ENCODE assay signal across 13 mouse cellular contexts in genomic region chr8:95020821-95021220, GRCm38 (mm10). TPM values are rescaled to one million over a fixed set of nuclear protein-coding genes. Genes with fewer than 3 reads are reported as not detected.
DNase-seq lines count a peak whose midpoint lies in the region; ATAC-seq and TF ChIP-seq lines count a peak whose summit lies in the region.
"Had no signal": no experiment of that assay in that cellular context is flagged by ENCODE, and none has a peak within 500 bp of the region (broad histone marks: within the 10 kb centered on the region; RNA-seq: fewer than 3 reads in every experiment).

No protein-coding gene starts in this region.

- H3K36me3 ChIP-seq in heart, adult 2 months (ENCODE audit: control insufficient read depth, insufficient read depth, low read length): no peaks in the 10 kb centered on the region
- H3K36me3 ChIP-seq in liver, postnatal 0 days (replicated peaks; ENCODE audit: insufficient read depth, low read length): no peaks in the 10 kb centered on the region
- H3K36me3 ChIP-seq: forebrain, embryonic 12.5 days had no signal

- no peak overlapping the region for H3K9ac ChIP-seq in heart, adult 2 months (ENCODE audit: low read depth, low read length)
- H3K9ac ChIP-seq in liver, postnatal 0 days (replicated peaks): no peak overlapping the region
- H3K9ac ChIP-seq: forebrain, embryonic 12.5 days had no signal

- H3K4me1 ChIP-seq in heart, adult 2 months (ENCODE audit: control insufficient read depth, insufficient read depth, low read length): no peaks in the 10 kb centered on the region; the same call in 1 of the 2 replicates
- no peaks in the 10 kb centered on the region for H3K4me1 ChIP-seq in lung, adult 2 months (ENCODE audit: control insufficient read depth, insufficient read depth, low read length)
- H3K4me1 ChIP-seq in liver, postnatal 0 days (ENCODE audit: insufficient read depth): 0 out of 2 replicates have a peak, but pooled peaks cover 2% of the 10 kb centered on the region

- no peak for TF ChIP-seq CTCF in heart, adult 2 months (IDR thresholded peaks at IDR 0.05)
- TF ChIP-seq CTCF in lung, adult 2 months (IDR thresholded peaks at IDR 0.05; ENCODE audit: insufficient read depth, low read length): no peak
- TF ChIP-seq CTCF in liver, postnatal 0 days (IDR thresholded peaks at IDR 0.05; ENCODE audit: low read depth): no peak

- no peak for TF ChIP-seq EP300 in heart, adult 2 months (IDR thresholded peaks at IDR 0.05; ENCODE audit: insufficient read depth, low read depth, low read length)
- no peak for TF ChIP-seq EP300 in liver, postnatal 0 days (IDR thresholded peaks at IDR 0.05; ENCODE audit: low read depth)

- TF ChIP-seq POLR2A in heart, adult 2 months (IDR thresholded peaks at IDR 0.05; ENCODE audit: insufficient read depth, low read depth, low read length): no peak
- TF ChIP-seq POLR2A in lung, adult 2 months (IDR thresholded peaks at IDR 0.05; ENCODE audit: borderline replicate concordance, extremely low read depth, low read depth, low read length): no peak

- DNase-seq in heart, adult 2 months: no peak
- no peak for DNase-seq in heart, adult 9 months (ENCODE audit: low spot score in 2 of 2)
- DNase-seq in lung, adult 2 months: no peak
- no peak for DNase-seq in lung, postnatal 14 days
- DNase-seq in T-cell, adult 2 months (ENCODE audit: low spot score): peak; percentile 65
- no peak for DNase-seq in liver, postnatal 0 days
- DNase-seq in ovary, postnatal 14 days (ENCODE audit: low spot score): no peak
- DNase-seq in right cerebral cortex, postnatal 4 days: no peak
- DNase-seq: gastrocnemius, postnatal 36 days; kidney, adult 11 months had no signal

- no peaks in the 10 kb centered on the region for H3K79me2 ChIP-seq in heart, adult 2 months (replicated peaks; ENCODE audit: control insufficient read depth, insufficient read depth, low read length)

- intact Hi-C loops in heart, adult 2 months (cut with DNase I): no loop called here

- no peak for ATAC-seq in liver, postnatal 0 days

- H3K27me3 ChIP-seq in heart, adult 2 months (ENCODE audit: control insufficient read depth, insufficient read depth, low read length): no peaks in the 10 kb centered on the region
- H3K27me3 ChIP-seq in liver, postnatal 0 days (ENCODE audit: insufficient read depth, low read length): no peaks in the 10 kb centered on the region
- H3K27me3 ChIP-seq: forebrain, embryonic 12.5 days had no signal

- H3K9me3 ChIP-seq in liver, postnatal 0 days (ENCODE audit: low read length): no peaks in the 10 kb centered on the region
- H3K9me3 ChIP-seq: forebrain, embryonic 12.5 days had no signal

- 45% methylated on average over 10 of the region's 10 CpGs for WGBS in heart, adult 2 months
- WGBS in lung, adult 2 months: 36% methylated on average over 10 of the region's 10 CpGs
- 27% methylated on average over 10 of the region's 10 CpGs for WGBS in liver, postnatal 0 days (ENCODE audit: insufficient replicate concordance)

- no peak overlapping the region; the same call in 1 of the 2 replicates for H3K4me3 ChIP-seq in heart, adult 2 months
- H3K4me3 ChIP-seq in lung, adult 2 months (replicated peaks; ENCODE audit: extremely low read depth, low read depth, low read length): peak overlapping the region; percentile 18
- H3K4me3 ChIP-seq in liver, postnatal 0 days (ENCODE audit: low read depth, low read length): peak overlapping the region; percentile 4; the same call in 1 of the 2 replicates
- H3K4me3 ChIP-seq: forebrain, embryonic 12.5 days; left cerebral cortex, adult 2 months had no signal

- H3K27ac ChIP-seq in heart, adult 2 months: peak overlapping the region; percentile 73; the same call in 1 of the 2 replicates
- no peak overlapping the region for H3K27ac ChIP-seq in liver, postnatal 0 days (ENCODE audit: low read depth)
- H3K27ac ChIP-seq: forebrain, embryonic 12.5 days; left cerebral cortex, adult 2 months had no signal

- peak overlapping the region; percentile 34 for H3K4me2 ChIP-seq in liver, postnatal 0 days (ENCODE audit: low read depth, low read length)
- H3K4me2 ChIP-seq: forebrain, embryonic 12.5 days; midbrain, embryonic 11.5 days had no signal

RNA-seq across cellular contexts. Expression of gene Adgrg3, which starts 3.3 kb away (rescaled TPM):
- total RNA-seq in heart, adult 2 months (2021): 1 to 10 TPM; 1.3 to 2.5 TPM
- polyA plus RNA-seq in heart, adult 2 months (2012; rRNA removed): 4.3 and 4.9 TPM in 2 replicates
- 15.4 and 18.9 TPM in 2 replicates for polyA plus RNA-seq in lung, adult 2 months (2012; rRNA removed)
- polyA plus RNA-seq in liver, postnatal 0 days (2015; fragmentation: Nextera tagmentation; extraction: Ambion mirVana): 8.9 and 9.6 TPM in 2 replicates

RNA-seq across cellular contexts. Expression of gene Drc7, which starts 34.1 kb away (rescaled TPM):
- not detected for total RNA-seq in heart, adult 2 months (2021)
- polyA plus RNA-seq in heart, adult 2 months (2012; rRNA removed): 0.41 TPM in 1 of 2 replicates, not detected in the other
- 14.0 and 18.5 TPM in 2 replicates for polyA plus RNA-seq in lung, adult 2 months (2012; rRNA removed)
- 0.21 and 0.28 TPM in 2 replicates for polyA plus RNA-seq in liver, postnatal 0 days (2015; fragmentation: Nextera tagmentation; extraction: Ambion mirVana)
- total RNA-seq: gastrocnemius, postnatal 36 days had no signal

RNA-seq across cellular contexts. Expression of gene Adgrg1, which starts 46.3 kb away (rescaled TPM):
- total RNA-seq in heart, adult 2 months (2021): 10 to 100 TPM; 52.1 to 67.8 TPM
- 96.1 and 107 TPM in 2 replicates for polyA plus RNA-seq in heart, adult 2 months (2012; rRNA removed)
- 192 and 233 TPM in 2 replicates for polyA plus RNA-seq in lung, adult 2 months (2012; rRNA removed)
- 34.0 and 35.4 TPM in 2 replicates for polyA plus RNA-seq in liver, postnatal 0 days (2015; fragmentation: Nextera tagmentation; extraction: Ambion mirVana)

Comparison
In these comparisons a context has a peak if more than half of its experiments do, and no peak if none do; other contexts are left out.
1. RNA of gene Drc7, which starts 34.1 kb away (polyA plus RNA-seq): 14.0 to 18.5 TPM in lung, adult 2 months; 0.41 TPM in heart, adult 2 months and 0.21 to 0.28 TPM in liver, postnatal 0 days; every median in the first group is over 10 times any median in the second.